Mouse (Mus musculus) megakaryocyte, embryonic 14.5 days (primary cell): ENCODE data around the gene Jpt1. TPM values are rescaled to one million over a fixed set of nuclear protein-coding genes. Genes with fewer than 3 reads are reported as not detected.

Experiments used
- H3K27me3 ChIP-seq: replicated peaks from 2 replicates; pipeline ENCODE3; 2012; ENCODE audit warnings: inconsistent platforms
- H3K36me3 ChIP-seq: replicated peaks from 2 replicates; pipeline ENCODE3; 2012; ENCODE audit warnings: low read length, inconsistent platforms, mixed read lengths
- H3K4me1 ChIP-seq: 2 replicates; pipeline ENCODE4 v1.6.1; 2012; ENCODE audit warnings: inconsistent platforms
- H3K4me3 ChIP-seq: replicated peaks from 2 replicates; pipeline ENCODE3; 2012; ENCODE audit warnings: moderate library complexity, mild to moderate bottlenecking, inconsistent platforms
- H3K9me3 ChIP-seq: 2 replicates; pipeline ENCODE4 v1.6.1; 2012; ENCODE audit warnings: inconsistent platforms
- FLI1 ChIP-seq: IDR thresholded peaks from 2 replicates; pipeline ENCODE4 v1.6.1; 2012; ENCODE audit warnings: low read length, inconsistent platforms, mixed read lengths
- GATA1 ChIP-seq: IDR thresholded peaks from 3 replicates; pipeline ENCODE4 v1.6.1; 2012; ENCODE audit warnings: mixed read lengths, low read length, inconsistent platforms, borderline replicate concordance
- polyA plus RNA-seq: library from polyadenylated mRNA; stranded (reverse); fragments of >175 nt; gene quantifications from 2 replicates; pipeline ENCODE4 v1.2.3, GENCODE M21; 2012; ENCODE audit warnings: low replicate concordance; ENCODE audit not compliant: insufficient read depth

Jpt1 gene
- polyA plus RNA-seq = 334 and 807 TPM in 2 replicates

GRCm38 (mm10) chr11:115514238-115514663 is at the start of gene Jpt1:
Jpt1 (minus strand) TSS chr11:115514387.
- Histone ChIP-seq H3K27me3 (no peaks in the 10 kb centered on the region), H3K9me3 (no peaks in the 10 kb centered on the region), H3K4me1 (peaks cover 45% of the 10 kb centered on the region), H3K4me3 (peak within 1 kb of the TSS; percentile 97), H3K36me3 (no peaks in the 10 kb centered on the region)
- TF ChIP-seq GATA1 (no peak), FLI1 (0 out of 2 replicates have a peak, but pooled peaks have one; percentile 11)

GRCm38 (mm10) chr11:115563406-115563805 is 49.2 kb upstream of the Jpt1 start:
- Histone ChIP-seq H3K4me3 (peak overlapping the region; percentile 97), H3K9me3 (no peaks in the 10 kb centered on the region), H3K36me3 (peaks cover 30% of the 10 kb centered on the region), H3K27me3 (no peaks in the 10 kb centered on the region), H3K4me1 (peaks cover 22% of the 10 kb centered on the region)
- TF ChIP-seq GATA1 = no peak
- TF ChIP-seq FLI1 = no peak

- no peak for TF ChIP-seq GATA1
- no peak for TF ChIP-seq FLI1
- H3K36me3 ChIP-seq = no peaks in the 10 kb centered on the region
- no peaks in the 10 kb centered on the region for H3K4me1 ChIP-seq
- no peak overlapping the region for H3K4me3 ChIP-seq
- peaks cover 3% of the 10 kb centered on the region for H3K27me3 ChIP-seq
- H3K9me3 ChIP-seq = no peaks in the 10 kb centered on the region
Observed at GRCm38 (mm10) chr11:115555717-115556116, 41.5 kb upstream of the Jpt1 start.

- H3K4me1 ChIP-seq = no peaks in the 10 kb centered on the region
- no peak overlapping the region for H3K4me3 ChIP-seq
- no peak for TF ChIP-seq GATA1
- no peak for TF ChIP-seq FLI1
- H3K27me3 ChIP-seq = peaks cover 3% of the 10 kb centered on the region
- peaks cover 6% of the 10 kb centered on the region; the same call in 1 of the 2 replicates for H3K9me3 ChIP-seq
- no peaks in the 10 kb centered on the region for H3K36me3 ChIP-seq
Observed at GRCm38 (mm10) chr11:115552783-115553182, 38.6 kb upstream of the Jpt1 start.

GRCm38 (mm10) chr11:115543571-115543970 is 29.4 kb upstream of the Jpt1 start:
- TF ChIP-seq GATA1 (no peak), FLI1 (no peak)
- Histone ChIP-seq H3K27me3 (peaks cover 22% of the 10 kb centered on the region), H3K36me3 (no peaks in the 10 kb centered on the region), H3K9me3 (no peaks in the 10 kb centered on the region), H3K4me3 (no peak overlapping the region), H3K4me1 (no peaks in the 10 kb centered on the region)

GRCm38 (mm10) chr11:115538045-115538444 is 23.9 kb upstream of the Jpt1 start:
- Histone ChIP-seq H3K4me1 (peaks cover 28% of the 10 kb centered on the region), H3K36me3 (peaks cover 13% of the 10 kb centered on the region), H3K9me3 (no peaks in the 10 kb centered on the region), H3K4me3 (no peak overlapping the region), H3K27me3 (peaks cover 11% of the 10 kb centered on the region)
- no peak for TF ChIP-seq GATA1
- no peak for TF ChIP-seq FLI1

- peak overlapping the region; percentile 99 for H3K4me3 ChIP-seq
- H3K36me3 ChIP-seq = peaks cover 24% of the 10 kb centered on the region
- peaks cover 2% of the 10 kb centered on the region for H3K27me3 ChIP-seq
- H3K9me3 ChIP-seq = no peaks in the 10 kb centered on the region
- H3K4me1 ChIP-seq = peaks cover 34% of the 10 kb centered on the region
- TF ChIP-seq FLI1 (no peak), GATA1 (no peak)
Observed at GRCm38 (mm10) chr11:115536856-115537568, 22.8 kb upstream of the Jpt1 start.

GRCm38 (mm10) chr11:115536038-115536681 is 22.0 kb upstream of the Jpt1 start, which contains the start of gene Sumo2:
Sumo2 (minus strand) TSS chr11:115536276.
- Histone ChIP-seq H3K27me3 (no peaks in the 10 kb centered on the region), H3K4me3 (peak within 1 kb of the TSS; percentile 99), H3K4me1 (peaks cover 42% of the 10 kb centered on the region), H3K36me3 (peaks cover 32% of the 10 kb centered on the region), H3K9me3 (no peaks in the 10 kb centered on the region)
- TF ChIP-seq GATA1 (no peak), FLI1 (no peak)

- H3K9me3 ChIP-seq = no peaks in the 10 kb centered on the region
- TF ChIP-seq FLI1 (no peak), GATA1 (no peak)
- H3K36me3 ChIP-seq = peaks cover 35% of the 10 kb centered on the region
- H3K4me1 ChIP-seq = peaks cover 44% of the 10 kb centered on the region
- no peaks in the 10 kb centered on the region for H3K27me3 ChIP-seq
- H3K4me3 ChIP-seq = peak overlapping the region; percentile 99
Observed at GRCm38 (mm10) chr11:115535401-115536037, 21.3 kb upstream of the Jpt1 start.
